Mouse (Mus musculus): ENCODE measurements around the gene Syne3. TPM values are rescaled to one million over a fixed set of nuclear protein-coding genes. Genes with fewer than 3 reads are reported as not detected.

The Syne3 gene
- total RNA-seq, 2 experiments from 2014 or later, result 4.1 to 4.7 TPM

- Histone ChIP-seq H3K27ac (no peak overlapping the region), H3K4me3 (no peak overlapping the region)
- intact Hi-C loops (cut with DNase I), result no loop called here
- no peak for TF ChIP-seq CTCF (IDR thresholded peaks at IDR 0.05)
- DNase-seq, result no peak
Measured at GRCm38 (mm10) chr12:104940466-104940865, 69.1 kb downstream of the Syne3 start.

- DNase-seq, result no peak
- no peak for TF ChIP-seq CTCF (IDR thresholded peaks at IDR 0.05)
- intact Hi-C loops (cut with DNase I), result no loop called here
- Histone ChIP-seq H3K4me3 (no peak overlapping the region), H3K27ac (no peak overlapping the region)
Measured at GRCm38 (mm10) chr12:104940027-104940386, 69.6 kb downstream of the Syne3 start.

GRCm38 (mm10) chr12:104939372-104940026 is 70.1 kb downstream of the Syne3 start:
- peak; percentile 99; the same call in 1 of the 2 replicates for TF ChIP-seq CTCF (IDR thresholded peaks at IDR 0.05)
- intact Hi-C loops (cut with DNase I), result loop anchor here (1.0 to 5.0 kb wide), 4 partner anchors 101 to 499 kb away; no protein-coding TSS in a partner anchor

GRCm38 (mm10) chr12:104938935-104939334 is 70.7 kb downstream of the Syne3 start:
- DNase-seq, result no peak
- intact Hi-C loops (cut with DNase I), result loop anchor here (1.0 to 5.0 kb wide), 4 partner anchors 100 to 499 kb away; no protein-coding TSS in a partner anchor
- no peak overlapping the region for H3K4me3 ChIP-seq
- TF ChIP-seq CTCF (IDR thresholded peaks at IDR 0.05), result no peak
- no peak overlapping the region for H3K27ac ChIP-seq

More at GRCm38 (mm10) chr12:104939372-104940026, 70.1 kb downstream of the Syne3 start:
- H3K27ac ChIP-seq, result no peak overlapping the region
- H3K4me3 ChIP-seq, result no peak overlapping the region
- DNase-seq, result peak; percentile 79

- H3K4me3 ChIP-seq, result no peak overlapping the region
- intact Hi-C loops (cut with DNase I), result loop anchor here (5.0 kb wide), 1 partner anchor 234 kb away; no protein-coding TSS in a partner anchor
- TF ChIP-seq CTCF (IDR thresholded peaks at IDR 0.05), result peak; percentile 76
- DNase-seq, result no peak
- no peak overlapping the region for H3K27ac ChIP-seq
Measured at GRCm38 (mm10) chr12:104936223-104936622, 73.4 kb downstream of the Syne3 start.

GRCm38 (mm10) chr12:104935144-104935543 is 74.5 kb downstream of the Syne3 start:
- no peak for TF ChIP-seq CTCF (IDR thresholded peaks at IDR 0.05)
- Histone ChIP-seq H3K4me3 (no peak overlapping the region), H3K27ac (no peak overlapping the region)
- intact Hi-C loops (cut with DNase I), result loop anchor here (5.0 kb wide), 1 partner anchor 233 kb away; no protein-coding TSS in a partner anchor
- DNase-seq, result no peak

GRCm38 (mm10) chr12:104933800-104934199 is 75.8 kb downstream of the Syne3 start:
- Histone ChIP-seq H3K27ac (no peak overlapping the region), H3K4me3 (no peak overlapping the region)
- DNase-seq, result no peak
- no peak for TF ChIP-seq CTCF (IDR thresholded peaks at IDR 0.05)
- intact Hi-C loops (cut with DNase I), result no loop called here

GRCm38 (mm10) chr12:104933217-104933616 is 76.4 kb downstream of the Syne3 start:
- intact Hi-C loops (cut with DNase I), result no loop called here
- Histone ChIP-seq H3K4me3 (no peak overlapping the region), H3K27ac (no peak overlapping the region)
- no peak for DNase-seq
- peak; percentile 51 for TF ChIP-seq CTCF (IDR thresholded peaks at IDR 0.05)

- TF ChIP-seq CTCF (IDR thresholded peaks at IDR 0.05), result no peak
- Histone ChIP-seq H3K4me3 (no peak overlapping the region), H3K27ac (no peak overlapping the region)
- intact Hi-C loops (cut with DNase I), result no loop called here
- DNase-seq, result no peak
Measured at GRCm38 (mm10) chr12:104925765-104926164, 83.8 kb downstream of the Syne3 start.

- intact Hi-C loops (cut with DNase I), result no loop called here
- Histone ChIP-seq H3K4me3 (no peak overlapping the region), H3K27ac (no peak overlapping the region)
- no peak for DNase-seq
- TF ChIP-seq CTCF (IDR thresholded peaks at IDR 0.05), result no peak
Measured at GRCm38 (mm10) chr12:104925035-104925434, 84.6 kb downstream of the Syne3 start.

GRCm38 (mm10) chr12:104924546-104924945 is 85.1 kb downstream of the Syne3 start:
- TF ChIP-seq CTCF (IDR thresholded peaks at IDR 0.05), result no peak
- intact Hi-C loops (cut with DNase I), result no loop called here

GRCm38 (mm10) chr12:104923948-104924388 is 85.6 kb downstream of the Syne3 start:
- Histone ChIP-seq H3K27ac (0 out of 2 replicates have a peak overlapping the region, but pooled peaks have one; percentile 16), H3K4me3 (peak overlapping the region; percentile 15; the same call in 1 of the 2 replicates)
- intact Hi-C loops (cut with DNase I), result no loop called here
- DNase-seq, result peak; percentile 42
- TF ChIP-seq CTCF (IDR thresholded peaks at IDR 0.05), result no peak

More at GRCm38 (mm10) chr12:104924546-104924945, 85.1 kb downstream of the Syne3 start:
- Histone ChIP-seq H3K27ac (0 out of 2 replicates have a peak overlapping the region, but pooled peaks have one; percentile 16), H3K4me3 (no peak overlapping the region)
- no peak for DNase-seq

GRCm38 (mm10) chr12:104922647-104923046 is 87.0 kb downstream of the Syne3 start:
- intact Hi-C loops (cut with DNase I), result no loop called here
- DNase-seq, result no peak
- Histone ChIP-seq H3K27ac (no peak overlapping the region), H3K4me3 (no peak overlapping the region)
- no peak for TF ChIP-seq CTCF (IDR thresholded peaks at IDR 0.05)

All from gastrocnemius, adult 2 months (tissue).